Mouse (Mus musculus) cerebellum, adult 11 months (tissue): ENCODE results near the gene Gm48551.

ENCODE experiments used
- DNase-seq: peaks from one replicate; pipeline ENCODE4 v3.0.0; 2022

The Gm48551 gene

DNA sequence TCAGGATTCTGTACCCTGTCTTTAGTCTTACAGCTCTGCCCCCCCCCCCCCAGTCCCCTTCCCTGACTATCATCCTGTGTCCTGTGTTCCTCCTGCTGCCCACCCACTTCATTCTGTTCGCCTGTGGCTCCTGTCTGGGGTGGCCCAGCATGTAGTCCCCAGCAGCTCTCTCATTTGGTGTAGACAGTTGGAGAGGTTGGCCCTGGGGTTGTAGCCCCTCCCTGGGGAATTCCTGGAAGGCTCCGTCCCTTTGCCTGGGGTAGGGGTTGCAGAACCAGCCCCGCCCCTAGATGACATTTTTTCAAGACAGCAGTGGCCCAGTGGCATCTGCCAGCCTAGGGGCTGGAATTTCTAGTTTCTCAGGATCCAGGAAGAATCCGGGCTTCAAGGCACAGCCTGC lies 26.1 kb upstream of the Gm48551 start:
- DNase-seq: no peak

DNA sequence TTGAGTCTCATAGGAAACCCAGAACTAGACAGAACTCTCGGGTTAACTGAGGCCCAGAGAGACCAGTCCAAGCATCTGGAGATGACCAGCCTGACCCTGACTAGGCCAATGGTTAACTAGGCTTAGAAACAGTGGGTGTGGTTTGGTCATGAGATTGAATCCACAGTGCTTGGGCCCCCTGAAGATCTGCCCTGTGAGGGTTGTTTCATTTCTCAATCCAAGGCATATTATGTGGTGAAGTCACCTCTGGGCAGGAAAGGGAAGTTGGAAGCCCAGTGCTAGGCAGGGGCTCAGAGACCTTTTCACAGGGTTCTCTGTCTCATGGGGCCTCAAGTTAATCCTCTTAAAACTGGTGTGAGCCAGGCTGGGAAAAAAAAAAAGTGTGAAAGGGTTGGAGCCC lies 25.4 kb upstream of the Gm48551 start:
- no peak for DNase-seq

DNA sequence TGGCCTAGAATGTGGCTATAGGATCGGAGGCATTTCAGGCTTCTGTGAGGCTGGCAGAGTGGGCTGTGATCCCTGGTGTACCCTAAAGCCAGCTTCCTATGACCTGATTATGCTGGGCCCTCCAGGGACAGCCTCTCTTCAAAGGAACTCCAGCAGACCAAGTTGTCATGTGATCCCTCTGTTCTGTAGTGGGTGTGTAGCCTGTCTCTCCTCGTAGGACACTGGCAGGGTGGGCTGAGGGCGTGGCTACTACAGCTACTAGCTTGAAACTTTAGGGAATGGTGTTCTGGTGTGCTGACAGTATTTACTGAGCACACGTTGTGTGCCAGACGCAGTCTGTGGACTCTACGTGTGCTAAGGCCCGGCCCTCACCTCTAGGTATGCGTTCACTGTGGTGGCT lies 23.5 kb upstream of the Gm48551 start:
- DNase-seq: no peak

DNA sequence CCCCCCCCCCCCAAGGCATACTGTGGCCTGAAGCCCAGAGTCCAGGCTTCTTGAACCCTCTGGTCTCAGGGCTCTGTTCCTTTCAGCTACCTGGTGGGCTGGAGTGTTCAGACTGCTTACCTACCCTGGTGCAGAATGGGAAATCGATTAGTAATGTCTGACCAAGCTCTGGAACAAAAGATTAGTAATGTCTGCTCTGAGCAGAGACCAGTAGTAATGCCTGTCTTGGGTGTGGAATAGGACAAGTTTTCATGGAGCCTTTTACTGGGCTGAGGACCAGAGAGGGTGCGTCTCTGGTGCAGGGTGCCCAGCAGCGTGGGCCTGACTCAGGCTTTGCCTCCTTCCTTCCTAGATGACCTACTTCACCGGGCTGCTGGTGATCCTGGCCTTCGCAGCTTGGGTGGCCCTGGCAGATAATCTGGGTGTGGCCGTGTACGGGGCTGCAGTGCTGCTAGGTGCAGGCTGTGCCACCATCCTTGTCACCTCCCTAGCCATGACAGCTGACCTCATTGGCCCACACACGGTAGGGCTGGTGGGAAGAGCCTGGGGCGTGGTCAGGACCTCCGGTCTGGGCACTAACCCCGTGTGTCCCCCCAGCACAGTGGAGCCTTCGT lies 21.8 kb upstream of the Gm48551 start:
- DNase-seq: no peak

DNA sequence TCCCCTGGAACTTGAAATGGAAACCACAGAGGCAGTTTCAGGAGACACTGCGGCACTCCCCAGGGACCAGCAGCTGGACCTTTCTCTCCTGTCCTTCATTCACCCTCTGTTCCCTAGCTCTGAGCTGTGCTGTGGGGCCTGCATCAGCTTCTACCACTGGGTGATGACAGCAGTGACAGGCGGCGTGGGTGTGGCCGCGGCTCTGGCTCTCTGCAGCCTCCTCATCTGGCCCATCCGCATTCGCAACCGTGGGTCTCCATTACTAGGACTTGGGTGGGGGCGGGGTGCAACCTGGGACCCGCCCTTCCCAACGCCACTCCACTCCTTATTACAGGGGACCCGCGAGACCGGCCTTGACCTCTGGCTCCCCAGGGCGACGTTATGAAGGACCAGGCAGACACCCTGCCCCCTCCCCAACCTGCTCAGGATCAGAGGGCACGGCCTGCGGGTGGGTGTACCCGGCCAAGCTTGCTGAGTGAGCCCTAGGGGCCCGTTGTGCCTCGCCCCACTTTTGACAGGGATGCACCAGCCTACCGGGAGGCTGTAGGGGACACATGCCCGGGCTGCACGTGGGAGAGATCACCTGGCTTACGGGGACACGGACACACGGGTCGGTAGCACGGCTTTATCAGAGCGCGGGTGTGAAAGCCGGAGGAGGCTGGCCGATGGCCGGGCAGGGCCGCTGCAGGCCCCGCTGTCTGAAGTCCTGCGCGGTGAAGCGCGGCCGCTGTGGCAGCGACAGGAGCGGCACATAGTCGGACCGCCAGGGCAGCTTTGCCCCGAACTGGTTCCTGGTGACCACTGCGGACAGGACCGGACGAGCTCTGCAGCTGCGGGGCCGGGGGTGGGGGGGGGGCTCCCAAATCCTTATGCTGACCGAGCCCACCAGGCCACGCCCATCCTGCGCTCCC lies 20.6 kb upstream of the Gm48551 start:
- DNase-seq: no peak

DNA sequence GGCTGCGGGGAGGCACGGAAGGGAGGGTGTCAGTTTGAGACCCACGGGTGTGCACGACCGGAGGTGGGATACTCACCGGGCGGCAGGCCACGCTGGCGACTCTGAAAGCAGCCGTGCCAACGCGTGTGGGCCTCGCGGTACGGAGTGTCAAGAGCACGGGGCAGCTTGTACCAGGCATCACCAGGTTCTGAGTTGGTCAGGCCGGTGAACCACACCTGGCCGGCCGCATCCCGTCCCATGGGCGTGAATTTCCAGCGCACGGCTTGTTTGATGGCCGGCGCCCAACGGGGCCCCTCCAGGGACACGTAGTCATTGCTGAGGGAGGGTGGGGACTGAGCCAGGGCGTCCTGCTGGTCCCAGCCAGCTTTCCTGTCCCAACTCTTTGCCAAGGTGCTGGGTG lies 19.6 kb upstream of the Gm48551 start:
- DNase-seq: no peak

DNA sequence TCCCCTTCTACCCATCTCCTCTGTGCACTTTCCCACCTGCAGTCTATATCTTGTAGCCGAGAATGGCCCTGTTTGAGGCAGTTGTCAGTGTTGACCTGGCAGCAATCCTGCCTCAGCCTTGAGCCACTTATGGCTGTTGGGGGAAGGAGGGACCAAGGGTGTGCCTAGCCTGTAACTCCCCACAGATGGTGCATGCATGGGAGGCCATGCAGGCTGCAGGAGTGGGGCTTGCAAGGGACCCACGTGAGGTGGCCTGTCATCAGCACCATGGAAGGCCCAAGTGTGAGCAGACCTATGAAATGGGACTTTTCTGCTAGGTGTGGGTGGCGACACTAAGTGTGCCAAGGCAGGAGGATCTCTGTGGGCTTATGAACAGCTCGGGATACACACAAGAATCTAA lies 19.2 kb upstream of the Gm48551 start:
- DNase-seq: no peak

DNA sequence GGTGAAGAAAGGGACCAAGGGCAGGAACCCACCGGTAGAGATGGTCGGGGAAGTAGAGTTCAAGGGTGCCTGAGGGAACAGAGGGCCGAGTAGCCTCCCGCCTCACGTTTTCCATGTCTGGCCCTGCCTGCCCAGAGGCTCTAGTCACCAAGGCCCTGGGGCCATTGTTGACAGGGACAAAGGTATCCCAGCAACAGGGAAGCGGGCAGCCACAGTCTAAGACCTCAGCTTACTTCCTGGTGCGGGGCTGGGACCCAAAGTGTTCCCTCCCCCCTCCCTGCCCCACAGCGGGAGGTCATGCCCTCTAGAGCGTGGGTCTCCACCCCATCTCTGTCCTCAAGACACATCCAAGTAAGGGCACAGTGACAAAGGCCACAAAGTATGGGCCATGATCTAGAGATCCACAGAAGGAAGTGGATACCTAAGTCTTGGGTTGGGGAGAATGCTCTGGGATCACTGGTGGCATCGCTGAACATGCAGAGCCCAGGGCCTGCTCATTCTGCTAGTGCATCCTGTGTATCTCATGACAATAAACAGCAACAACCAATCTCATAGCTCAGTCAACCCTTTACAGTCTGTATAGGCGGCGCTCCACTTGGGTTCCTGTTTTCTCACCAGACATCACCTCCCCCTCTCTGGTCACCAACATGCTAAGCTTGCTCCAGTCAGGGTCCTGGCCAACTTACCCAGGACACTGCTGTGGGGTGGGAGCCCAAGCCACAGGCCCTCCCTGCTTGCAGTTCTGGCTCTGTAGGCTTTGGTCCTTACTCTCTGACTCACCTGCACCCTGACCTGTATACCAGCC lies 18.4 kb upstream of the Gm48551 start, which contains the start of gene 4930404N11Rik:
Gene 4930404N11Rik, minus strand, starts transcription at position 145 of the 805 bp plus-strand sequence.
- DNase-seq: no peak

DNA sequence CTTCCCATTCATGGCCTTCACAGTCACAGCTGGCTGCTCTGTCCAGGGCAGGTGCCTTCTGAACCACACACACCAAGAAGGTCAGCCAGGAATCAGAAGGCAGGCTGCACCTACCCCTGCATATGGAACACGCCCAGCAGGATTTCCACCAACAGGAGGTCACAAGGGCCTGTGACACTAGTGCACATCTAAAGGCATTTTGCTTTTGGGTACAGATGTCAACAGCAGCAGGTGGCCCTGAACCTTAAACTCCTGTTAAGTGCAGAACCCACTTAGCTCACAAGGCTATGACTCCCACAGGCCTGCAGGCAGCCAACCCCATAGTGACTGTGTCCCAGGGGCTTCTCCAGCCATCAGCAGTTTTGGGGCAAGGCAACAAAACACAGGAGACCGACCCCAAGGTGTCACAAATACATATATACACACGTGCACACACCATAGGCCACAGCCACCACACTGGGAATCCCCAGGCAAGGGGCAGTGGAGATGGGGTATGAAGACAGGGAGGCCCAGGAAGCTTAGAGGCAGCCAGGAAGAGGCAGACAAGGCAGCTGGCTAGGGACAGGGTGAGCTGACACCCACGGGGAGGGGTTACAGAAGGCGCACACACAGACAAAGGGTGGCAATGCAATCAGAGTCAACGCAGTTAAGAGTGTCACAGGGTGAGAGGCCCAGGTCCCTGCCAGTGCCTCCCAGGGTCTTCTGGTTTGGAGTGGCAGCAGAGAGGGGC lies 17.6 kb upstream of the Gm48551 start:
- DNase-seq: no peak

DNA sequence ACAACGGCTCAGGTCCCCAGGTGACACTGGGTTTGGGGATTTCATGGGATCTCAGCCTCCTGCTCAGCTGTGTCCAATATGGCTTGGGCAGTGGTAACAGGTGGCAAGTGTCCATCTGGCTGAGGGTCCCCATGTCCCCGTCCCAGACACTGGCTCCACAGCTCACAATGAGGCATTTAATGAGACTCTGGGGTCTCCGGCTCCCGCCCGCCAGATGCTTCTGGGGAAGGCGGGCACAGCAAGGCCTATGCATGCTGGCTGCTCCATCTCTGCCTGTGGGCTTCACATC lies 17.1 kb upstream of the Gm48551 start:
- DNase-seq: no peak

DNA sequence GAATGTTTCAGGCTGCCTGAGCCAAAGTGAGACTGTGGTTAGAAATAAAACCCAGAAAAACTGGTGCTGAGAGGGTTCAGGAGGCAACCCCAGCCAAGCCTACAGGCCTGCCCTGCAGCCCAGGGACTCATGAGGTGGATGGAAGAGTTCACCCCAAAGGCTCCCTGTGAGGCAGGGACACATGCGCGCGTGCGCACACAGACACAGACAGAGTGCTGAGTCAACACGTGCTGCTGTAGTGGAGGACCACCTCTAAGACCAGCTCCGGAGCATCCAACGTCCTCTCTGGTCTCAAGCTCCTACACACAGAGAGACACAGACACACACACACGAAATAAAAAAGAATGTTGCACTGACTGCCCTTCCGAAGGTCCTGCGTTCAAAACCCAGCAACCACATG lies 8.9 kb upstream of the Gm48551 start:
- DNase-seq: no peak

DNA sequence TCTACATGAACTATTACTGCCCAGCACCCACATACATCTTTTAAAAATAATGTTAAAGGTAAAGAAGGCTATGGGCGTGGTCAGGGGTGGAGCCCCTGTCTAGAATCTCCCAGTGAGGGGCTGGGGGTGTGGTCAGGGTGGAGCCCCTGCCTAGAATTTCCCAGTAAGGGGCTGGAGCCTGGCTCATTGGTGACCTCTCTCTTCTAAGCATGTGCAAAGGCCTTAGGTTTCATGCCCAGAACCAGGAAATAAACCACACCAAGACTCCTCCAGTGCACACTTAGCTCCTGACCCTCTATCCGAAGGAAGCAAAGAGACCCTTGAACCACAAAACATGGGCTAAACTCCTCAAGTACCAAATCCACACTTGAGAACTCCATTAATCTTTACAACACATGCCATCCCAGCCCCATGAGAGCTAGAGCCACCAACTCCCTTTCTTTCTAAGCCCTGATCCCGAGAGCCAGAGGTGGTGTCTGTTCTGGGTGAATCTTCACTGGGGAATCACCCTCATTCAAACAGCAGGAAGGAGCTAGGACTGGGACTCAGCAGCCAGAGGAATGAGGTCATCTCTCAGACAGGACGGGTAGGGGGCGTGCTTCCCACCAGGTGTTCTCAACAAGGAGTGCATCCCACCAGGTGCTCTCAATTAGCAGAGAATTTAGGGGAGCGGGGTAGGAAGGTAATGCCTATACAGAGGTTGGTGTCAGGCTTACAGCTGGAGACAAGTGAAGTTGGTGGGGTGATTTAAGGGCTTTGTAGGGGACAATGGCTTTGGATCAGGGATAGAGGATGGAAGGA lies 7.5 kb upstream of the Gm48551 start:
- DNase-seq: no peak

DNA sequence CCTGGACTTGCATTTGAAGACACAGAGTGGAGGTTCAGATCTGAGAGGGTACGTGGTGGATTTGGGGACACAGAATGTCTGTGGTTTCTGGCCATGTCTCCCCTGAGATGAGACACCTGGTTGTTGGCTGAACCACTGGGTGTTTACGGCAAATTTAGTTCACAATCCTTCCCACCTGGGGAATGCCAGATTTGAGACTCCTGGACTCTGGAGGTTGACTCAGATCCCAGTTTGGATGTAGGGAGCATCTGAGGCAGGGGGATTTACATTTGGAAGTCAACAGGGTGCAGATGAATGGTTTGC lies 7.0 kb upstream of the Gm48551 start:
- DNase-seq: no peak

DNA sequence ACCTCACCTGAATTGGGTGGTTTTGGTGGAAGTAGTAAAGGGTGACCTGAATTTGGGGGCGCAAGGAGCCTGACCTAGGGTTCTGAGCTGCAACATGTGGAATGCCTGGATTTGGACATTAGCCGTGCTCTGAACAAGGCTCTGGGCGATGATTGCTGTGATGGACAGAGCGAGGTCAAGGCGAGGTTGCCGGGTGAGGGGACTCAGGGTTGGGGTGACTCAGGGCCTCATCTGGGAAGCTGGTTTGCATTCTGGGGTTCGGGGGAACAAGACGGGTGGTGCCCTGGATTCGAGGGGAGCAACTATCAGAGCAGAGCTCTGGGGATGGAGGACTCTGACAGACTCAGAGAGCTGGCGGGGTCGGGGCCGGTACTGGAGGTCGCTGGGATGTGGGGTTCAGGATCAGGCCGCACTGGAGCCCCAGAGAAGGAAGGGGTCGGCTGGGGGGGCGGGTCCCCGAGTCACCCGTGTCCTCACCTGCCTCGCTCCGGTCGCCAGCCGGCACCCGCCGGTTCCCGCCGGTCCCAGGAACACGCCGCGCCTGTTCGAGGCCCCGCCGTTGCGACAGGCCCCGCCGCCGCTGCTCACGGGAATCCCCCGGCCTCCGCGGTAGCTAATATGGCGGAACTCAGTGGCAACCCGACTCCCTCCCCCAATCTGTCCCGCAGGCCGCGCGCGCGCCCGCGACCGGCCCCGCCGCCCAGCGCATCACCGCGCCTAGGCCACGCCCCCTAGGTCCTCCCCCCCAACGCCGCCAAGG lies 6.3 kb upstream of the Gm48551 start, which contains the start of gene Fzr1:
Gene Fzr1, minus strand, starts transcription at position 724 of the 760 bp plus-strand sequence.
- DNase-seq: no peak

DNA sequence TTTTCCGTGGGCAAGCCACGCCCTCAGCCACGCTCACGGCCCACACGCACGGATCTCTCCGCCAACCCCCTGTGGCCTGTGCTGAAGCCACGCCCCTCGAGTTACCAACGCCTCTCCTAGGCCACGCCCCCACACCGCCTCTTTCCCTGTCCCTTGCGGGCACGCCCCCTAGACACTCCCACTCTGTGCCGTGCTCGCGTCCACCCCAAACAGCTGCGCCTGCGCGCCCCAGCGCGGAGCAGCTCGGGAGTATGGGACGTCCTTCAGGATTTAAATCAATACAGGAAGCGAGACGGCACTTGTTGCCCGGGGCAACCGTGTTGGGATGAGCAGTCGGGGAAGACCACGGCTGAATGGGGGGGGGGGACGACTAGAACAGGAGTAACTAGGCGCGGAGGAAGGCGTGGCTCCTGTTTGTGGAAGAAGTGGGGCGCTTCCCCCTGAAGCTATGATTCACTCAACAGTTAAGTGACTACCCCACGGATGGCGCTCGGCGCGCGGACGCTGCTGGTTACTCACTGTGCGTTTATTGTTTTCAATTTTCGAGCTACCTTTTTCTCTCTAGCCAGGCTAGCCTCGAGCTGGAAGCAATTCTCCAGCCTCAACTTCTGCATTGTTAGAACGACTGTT lies 5.6 kb upstream of the Gm48551 start:
- peak; percentile 100 for DNase-seq

DNA sequence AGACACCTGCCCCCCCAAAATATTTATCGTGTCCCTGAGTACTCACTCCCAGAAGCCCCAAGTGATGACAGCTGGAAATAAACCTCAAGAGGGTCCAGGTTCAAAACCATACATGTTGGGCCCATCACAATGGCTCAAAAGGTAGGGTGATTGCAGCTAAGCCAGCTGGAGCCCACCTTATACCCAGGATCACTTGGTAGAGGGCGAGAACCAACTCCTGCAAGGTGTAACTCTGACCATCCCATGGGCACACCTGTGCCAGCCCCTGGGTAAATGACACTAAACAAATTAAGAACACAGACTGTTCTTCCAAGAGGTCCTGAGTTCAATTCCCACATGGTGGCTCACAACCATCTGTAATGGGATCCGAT lies 5.1 kb upstream of the Gm48551 start:
- no peak for DNase-seq

DNA sequence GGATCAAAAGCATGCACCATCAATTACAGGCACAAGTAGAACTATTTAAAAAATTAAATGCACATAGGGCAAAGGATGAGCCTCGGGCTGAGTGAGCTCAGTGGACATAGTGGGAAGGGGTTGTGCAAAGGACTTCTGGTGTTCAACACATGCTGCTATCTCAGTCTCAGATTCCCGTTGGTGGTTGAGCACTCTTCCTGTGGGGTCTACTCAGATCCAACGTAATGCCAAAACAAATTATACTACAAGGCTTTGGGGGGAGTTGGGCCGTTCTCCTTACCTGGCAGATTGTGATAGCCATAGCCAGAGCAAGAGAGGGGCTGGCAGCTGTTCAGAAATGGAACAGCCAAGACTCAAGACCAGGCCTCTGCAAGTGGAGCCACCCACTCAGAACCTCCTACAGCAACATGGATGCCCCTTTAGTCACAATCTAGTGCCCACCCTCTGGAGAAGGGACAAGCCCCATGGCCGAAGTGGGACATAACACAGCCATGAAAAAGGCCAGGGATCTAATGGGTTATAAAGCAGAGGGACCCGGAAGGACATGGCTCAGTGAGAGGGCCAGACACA lies 4.4 kb upstream of the Gm48551 start:
- DNase-seq: no peak

DNA sequence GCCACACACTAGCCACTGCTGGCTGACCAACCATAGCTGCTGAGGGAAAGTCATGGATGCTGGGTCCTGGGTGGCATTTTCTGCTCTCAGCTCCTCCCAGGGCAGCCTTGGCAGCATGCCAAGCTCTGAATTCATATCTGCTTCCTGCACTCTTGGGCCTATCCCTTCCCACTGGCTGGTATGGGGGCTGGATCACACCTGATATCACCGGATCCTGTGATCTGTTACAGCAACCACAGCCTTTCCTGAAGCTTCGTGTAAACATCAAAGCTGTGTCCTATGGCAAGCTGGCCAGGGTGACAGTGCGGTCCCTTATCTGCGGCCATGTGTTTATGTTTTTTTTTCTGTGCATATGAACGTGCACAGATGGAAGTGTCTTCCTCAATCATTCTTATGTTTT lies 2.2 kb upstream of the Gm48551 start:
- no peak for DNase-seq

DNA sequence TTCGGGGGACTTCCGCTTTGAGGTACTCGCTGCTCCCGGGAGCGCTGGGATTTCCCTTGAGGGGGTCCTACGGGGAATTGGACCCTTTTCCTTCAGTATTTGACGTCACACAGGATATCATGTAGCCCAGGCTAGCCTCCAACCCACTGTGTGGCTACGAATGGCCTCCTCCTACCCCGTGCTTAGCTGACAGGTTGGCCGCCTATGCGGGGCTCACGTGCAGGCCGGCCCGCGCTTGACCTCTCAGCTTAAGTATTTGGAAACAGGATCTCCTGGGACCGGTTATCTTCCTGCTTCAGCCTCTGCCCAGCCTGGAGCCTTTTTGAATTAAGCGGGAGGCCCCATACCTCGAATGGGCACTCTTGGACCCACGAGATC lies 328 bp downstream of the Gm48551 start:
- no peak for DNase-seq

DNA sequence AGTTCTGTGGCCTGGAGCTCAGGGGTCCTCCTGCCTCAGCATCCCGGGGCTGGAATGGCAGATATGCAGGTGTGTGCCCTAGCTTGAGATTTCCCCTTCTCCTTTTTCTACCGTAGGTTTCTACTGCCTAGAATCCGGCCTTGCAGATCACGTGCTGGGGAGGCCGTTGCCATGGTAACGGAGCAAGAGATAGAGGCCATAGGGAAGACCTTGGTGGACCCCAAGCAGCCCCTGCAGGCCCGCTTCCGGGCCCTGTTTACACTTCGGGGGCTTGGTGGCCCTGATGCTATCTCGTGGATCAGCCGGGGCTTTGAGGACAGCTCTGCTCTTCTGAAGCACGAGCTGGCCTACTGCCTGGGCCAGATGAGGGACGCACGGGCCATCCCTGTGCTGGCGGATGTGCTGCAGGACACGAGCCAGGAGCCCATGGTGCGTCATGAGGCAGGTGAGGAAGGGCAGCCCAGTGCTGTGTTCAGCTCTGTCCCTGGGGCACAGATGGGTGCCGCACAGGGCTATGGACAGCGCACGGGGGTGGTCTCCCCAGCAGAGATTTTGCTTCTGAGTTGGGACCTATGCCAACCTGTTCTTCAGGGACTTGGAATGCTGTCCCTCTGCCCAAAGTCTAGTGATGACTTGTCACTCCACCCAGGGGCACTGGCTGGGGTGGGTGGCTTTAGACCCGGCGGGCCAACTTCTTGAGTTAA lies 1.5 kb downstream of the Gm48551 start:
- DNase-seq: no peak
